11 mouse cellular contexts compared by ENCODE assay signal in genomic region chrX:10449323-10449980, GRCm38 (mm10). TPM values are rescaled to one million over a fixed set of nuclear protein-coding genes. Genes with fewer than 3 reads are reported as not detected.
DNase-seq lines count a peak whose midpoint lies in the region; ATAC-seq and TF ChIP-seq lines count a peak whose summit lies in the region.
"Had no signal": no experiment of that assay in that cellular context is flagged by ENCODE, and none has a peak within 500 bp of the region (broad histone marks: within the 10 kb centered on the region; RNA-seq: fewer than 3 reads in every experiment).

No protein-coding gene starts in this region.

- no peaks in the 10 kb centered on the region for H3K4me1 ChIP-seq in kidney, embryonic 15.5 days
- H3K4me1 ChIP-seq: hindbrain, embryonic 13.5 days had no signal

- H3K79me3 ChIP-seq in C2C12 (ENCODE audit: low read depth): no peaks in the 10 kb centered on the region

- H3K36me3 ChIP-seq in C2C12 (ENCODE audit: control insufficient read depth, insufficient read depth): no peaks in the 10 kb centered on the region
- H3K36me3 ChIP-seq in kidney, embryonic 15.5 days: no peaks in the 10 kb centered on the region
- H3K36me3 ChIP-seq: hindbrain, embryonic 13.5 days had no signal

- DNase-seq in cerebellum, adult 18-20 months: peak; percentile 71 to 79
- peak; percentile 9 to 27 for DNase-seq in frontal cortex, postnatal 14 days (ENCODE audit: low spot score in 2 of 2)
- peak; percentile 15 to 50 for DNase-seq in left cerebral cortex, postnatal 10 days (ENCODE audit: extremely low spot score in 1 of 2, low spot score in 2 of 2)
- no peak for DNase-seq in urinary bladder, adult 18-20 months (ENCODE audit: low spot score in 2 of 2)
- no peak for DNase-seq in heart, adult 8-10 months (ENCODE audit: low spot score)
- DNase-seq in kidney, adult 8-10 months: no peak
- DNase-seq: heart, adult 2 months; lung, embryonic 14.5 days had no signal

- WGBS in kidney, embryonic 15.5 days: 87% methylated on average over 10 of the region's 10 CpGs

- ATAC-seq in kidney, embryonic 15.5 days (replicated peaks; ENCODE audit: low FRiP score): no peak

- H3K4me2 ChIP-seq in kidney, embryonic 15.5 days: no peak overlapping the region
- H3K4me2 ChIP-seq: hindbrain, embryonic 13.5 days; lung, embryonic 14.5 days had no signal

- no peak overlapping the region for H3ac ChIP-seq in C2C12 (ENCODE audit: control insufficient read depth, insufficient read length, low read depth)

- intact Hi-C loops in left cerebral cortex, postnatal 10 days (cut with DNase I): no loop called here

- H3K27me3 ChIP-seq in C2C12 (ENCODE audit: control insufficient read depth, insufficient read depth, insufficient read length): no peaks in the 10 kb centered on the region
- 0 out of 2 replicates have a peak, but pooled peaks cover 2% of the 10 kb centered on the region for H3K27me3 ChIP-seq in kidney, embryonic 15.5 days
- H3K27me3 ChIP-seq: hindbrain, embryonic 13.5 days had no signal

- H3K79me2 ChIP-seq in C2C12 (ENCODE audit: control insufficient read depth, insufficient read depth): no peaks in the 10 kb centered on the region

- no peak overlapping the region for H3K9ac ChIP-seq in kidney, embryonic 15.5 days
- H3K9ac ChIP-seq: hindbrain, embryonic 13.5 days; lung, embryonic 14.5 days had no signal

- no peak for TF ChIP-seq CTCF in C2C12 (IDR thresholded peaks at IDR 0.05; ENCODE audit: control insufficient read depth, insufficient read depth, insufficient read length)

- no peaks in the 10 kb centered on the region for H3K9me3 ChIP-seq in kidney, embryonic 15.5 days (replicated peaks)
- H3K9me3 ChIP-seq: hindbrain, embryonic 13.5 days had no signal

- H3K27ac ChIP-seq in kidney, embryonic 15.5 days: no peak overlapping the region
- H3K27ac ChIP-seq: heart, adult 2 months; hindbrain, embryonic 13.5 days had no signal

- H3K4me3 ChIP-seq in C2C12 (ENCODE audit: insufficient read depth, poor library complexity, severe bottlenecking): no peak overlapping the region
- no peak overlapping the region for H3K4me3 ChIP-seq in kidney, embryonic 15.5 days (replicated peaks)
- H3K4me3 ChIP-seq: heart, adult 2 months; hindbrain, embryonic 13.5 days had no signal

TF ChIP-seq in C2C12, 6 proteins besides CTCF, POLR2A, EP300 and RAD21:
- TF ChIP-seq FOSL1 (IDR thresholded peaks at IDR 0.05; ENCODE audit: insufficient read depth, low read length, poor library complexity, severe bottlenecking) (no peak), MYOD1 (IDR thresholded peaks at IDR 0.05; ENCODE audit: control insufficient read depth, insufficient read length, low read depth) (peak; percentile 79)

RNA-seq across cellular contexts. Expression of gene Tspan7, which starts 35.5 kb away (rescaled TPM):
- polyA plus RNA-seq in C2C12 (2012; fragmentation: generic; extraction: Trizol): 7.2 TPM
- 100 to 1,000 TPM; 876 to 991 TPM for total RNA-seq in left cerebral cortex, postnatal 10 days (2021)
- 100 to 1,000 TPM; 113 to 130 (median 125) TPM for total RNA-seq in heart, adult 8-10 months (2022)
- polyA plus RNA-seq in kidney, embryonic 15.5 days (2015; fragmentation: Nextera tagmentation; extraction: Ambion mirVana): 102 and 105 TPM in 2 replicates

Comparison
In these comparisons a context has a peak if more than half of its experiments do, and no peak if none do; other contexts are left out.
1. DNase-seq: peak in cerebellum, adult 18-20 months (2 of 2), frontal cortex, postnatal 14 days (2 of 2) and left cerebral cortex, postnatal 10 days (2 of 2); none in urinary bladder, adult 18-20 months (0 of 2), heart, adult 8-10 months (single experiment) and kidney, adult 8-10 months (0 of 2).
2. RNA of gene Tspan7, which starts 35.5 kb away (total RNA-seq): 876 to 991 TPM in left cerebral cortex, postnatal 10 days; 113 to 130 TPM in heart, adult 8-10 months; every median in the first group is over 4 times any median in the second.